Mouse (Mus musculus): Measurements from ENCODE around the gene Tmem210. TPM values are rescaled to one million over a fixed set of nuclear protein-coding genes. Genes with fewer than 3 reads are reported as not detected.
A peak's percentile ranks its signal among the peaks of the same experiment; 100 is the strongest.

The Tmem210 gene
- polyA plus RNA-seq, 1 experiment: not detected

GRCm38 (mm10) chr2:25292856-25293255 lies 4.9 kb downstream of the Tmem210 start:
- Histone ChIP-seq H3K4me3 (ENCODE audit: low read depth, low read length) (peak overlapping the region; percentile 67), H3K27ac (ENCODE audit: insufficient read depth, low read depth, low read length) (no peak overlapping the region), H3K27me3 (ENCODE audit: control insufficient read depth, insufficient read depth, low read length) (peaks cover 10% of the 10 kb centered on the region), H3K36me3 (ENCODE audit: control insufficient read depth, insufficient read depth, low read length) (no peaks in the 10 kb centered on the region), H3K4me1 (ENCODE audit: control insufficient read depth, insufficient read depth, insufficient read length, low read length) (peaks cover 33% of the 10 kb centered on the region)
- TF ChIP-seq CTCF (IDR thresholded peaks at IDR 0.05; ENCODE audit: extremely low read depth, insufficient read length, insufficient replicate concordance, low read depth, low read length): peak; percentile 96; the same call in 1 of the 2 replicates
- 0 out of 2 replicates have a peak, but pooled peaks have one; percentile 26 for TF ChIP-seq POLR2A (IDR thresholded peaks at IDR 0.05; ENCODE audit: low read depth, low read length)
- WGBS: 0% methylated on average over 1 of the region's 1 CpGs

- WGBS: 71% methylated on average over 9 of the region's 9 CpGs
- TF ChIP-seq POLR2A (IDR thresholded peaks at IDR 0.05; ENCODE audit: low read depth, low read length) (no peak), CTCF (IDR thresholded peaks at IDR 0.05; ENCODE audit: extremely low read depth, insufficient read length, insufficient replicate concordance, low read depth, low read length) (no peak)
- H3K36me3 ChIP-seq (ENCODE audit: control insufficient read depth, insufficient read depth, low read length): no peaks in the 10 kb centered on the region
- peaks cover 24% of the 10 kb centered on the region for H3K4me1 ChIP-seq (ENCODE audit: control insufficient read depth, insufficient read depth, insufficient read length, low read length)
- H3K27me3 ChIP-seq (ENCODE audit: control insufficient read depth, insufficient read depth, low read length): peaks cover 10% of the 10 kb centered on the region
- H3K4me3 ChIP-seq (ENCODE audit: low read depth, low read length): no peak overlapping the region
- no peak overlapping the region for H3K27ac ChIP-seq (ENCODE audit: insufficient read depth, low read depth, low read length)
These were observed 5.8 kb downstream of the Tmem210 start for GRCm38 (mm10) chr2:25293706-25294105.

- Histone ChIP-seq H3K4me3 (ENCODE audit: low read depth, low read length) (no peak overlapping the region), H3K27me3 (ENCODE audit: control insufficient read depth, insufficient read depth, low read length) (peaks cover 4% of the 10 kb centered on the region), H3K27ac (ENCODE audit: insufficient read depth, low read depth, low read length) (no peak overlapping the region), H3K36me3 (ENCODE audit: control insufficient read depth, insufficient read depth, low read length) (no peaks in the 10 kb centered on the region), H3K4me1 (ENCODE audit: control insufficient read depth, insufficient read depth, insufficient read length, low read length) (peaks cover 4% of the 10 kb centered on the region)
- WGBS: 78% methylated on average over 8 of the region's 8 CpGs
- TF ChIP-seq POLR2A (IDR thresholded peaks at IDR 0.05; ENCODE audit: low read depth, low read length) (no peak), CTCF (IDR thresholded peaks at IDR 0.05; ENCODE audit: extremely low read depth, insufficient read length, insufficient replicate concordance, low read depth, low read length) (no peak)
These were observed 9.1 kb downstream of the Tmem210 start for GRCm38 (mm10) chr2:25297093-25297492.

GRCm38 (mm10) chr2:25298046-25298445 lies 10.1 kb downstream of the Tmem210 start:
- H3K36me3 ChIP-seq (ENCODE audit: control insufficient read depth, insufficient read depth, low read length): no peaks in the 10 kb centered on the region
- H3K4me3 ChIP-seq (ENCODE audit: low read depth, low read length): no peak overlapping the region
- no peak for TF ChIP-seq POLR2A (IDR thresholded peaks at IDR 0.05; ENCODE audit: low read depth, low read length)
- no peak for TF ChIP-seq CTCF (IDR thresholded peaks at IDR 0.05; ENCODE audit: extremely low read depth, insufficient read length, insufficient replicate concordance, low read depth, low read length)
- no peak overlapping the region for H3K27ac ChIP-seq (ENCODE audit: insufficient read depth, low read depth, low read length)
- WGBS: 59% methylated on average over 10 of the region's 10 CpGs
- no peaks in the 10 kb centered on the region; the same call in 1 of the 2 replicates for H3K27me3 ChIP-seq (ENCODE audit: control insufficient read depth, insufficient read depth, low read length)
- no peaks in the 10 kb centered on the region for H3K4me1 ChIP-seq (ENCODE audit: control insufficient read depth, insufficient read depth, insufficient read length, low read length)

GRCm38 (mm10) chr2:25303452-25303851 lies 15.5 kb downstream of the Tmem210 start:
- Histone ChIP-seq H3K27ac (ENCODE audit: insufficient read depth, low read depth, low read length) (no peak overlapping the region), H3K4me1 (ENCODE audit: control insufficient read depth, insufficient read depth, insufficient read length, low read length) (0 out of 2 replicates have a peak, but pooled peaks cover 3% of the 10 kb centered on the region), H3K27me3 (ENCODE audit: control insufficient read depth, insufficient read depth, low read length) (peaks cover 8% of the 10 kb centered on the region; the same call in 1 of the 2 replicates), H3K36me3 (ENCODE audit: control insufficient read depth, insufficient read depth, low read length) (no peaks in the 10 kb centered on the region), H3K4me3 (ENCODE audit: low read depth, low read length) (no peak overlapping the region)
- 54% methylated on average over 3 of the region's 3 CpGs for WGBS
- no peak for TF ChIP-seq CTCF (IDR thresholded peaks at IDR 0.05; ENCODE audit: extremely low read depth, insufficient read length, insufficient replicate concordance, low read depth, low read length)

- Histone ChIP-seq H3K4me3 (ENCODE audit: low read depth, low read length) (no peak overlapping the region), H3K4me1 (ENCODE audit: control insufficient read depth, insufficient read depth, insufficient read length, low read length) (0 out of 2 replicates have a peak, but pooled peaks cover 3% of the 10 kb centered on the region), H3K27ac (ENCODE audit: insufficient read depth, low read depth, low read length) (no peak overlapping the region), H3K36me3 (ENCODE audit: control insufficient read depth, insufficient read depth, low read length) (no peaks in the 10 kb centered on the region), H3K27me3 (ENCODE audit: control insufficient read depth, insufficient read depth, low read length) (peaks cover 8% of the 10 kb centered on the region; the same call in 1 of the 2 replicates)
- TF ChIP-seq CTCF (IDR thresholded peaks at IDR 0.05; ENCODE audit: extremely low read depth, insufficient read length, insufficient replicate concordance, low read depth, low read length) (no peak), POLR2A (IDR thresholded peaks at IDR 0.05; ENCODE audit: low read depth, low read length) (no peak)
- 66% methylated on average over 7 of the region's 7 CpGs for WGBS
These were observed 16.1 kb downstream of the Tmem210 start for GRCm38 (mm10) chr2:25303931-25304656.
